Mouse (Mus musculus) forelimb bud, embryonic 11.5 days (tissue): Measurements from ENCODE around the gene Calm4.

Experiments
- DNase-seq: peaks from one replicate; pipeline ENCODE4 v3.0.0-alpha.2; 2012; ENCODE audit warnings: low read depth, low spot score

The Calm4 gene

GRCm38 (mm10) chr13:3856252-3856651, 18.7 kb downstream of the Calm4 start:
- DNase-seq, result no peak

- DNase-seq, result no peak
Observed at GRCm38 (mm10) chr13:3861251-3861650, 23.7 kb downstream of the Calm4 start.

- no peak for DNase-seq
Observed at GRCm38 (mm10) chr13:3862325-3862724, 24.8 kb downstream of the Calm4 start.

GRCm38 (mm10) chr13:3862922-3863580, 25.5 kb downstream of the Calm4 start:
- DNase-seq, result no peak

GRCm38 (mm10) chr13:3865648-3866354, 28.2 kb downstream of the Calm4 start:
- no peak for DNase-seq

GRCm38 (mm10) chr13:3866355-3867052, 28.9 kb downstream of the Calm4 start:
- no peak for DNase-seq

- no peak for DNase-seq
Observed at GRCm38 (mm10) chr13:3867158-3867557, 29.6 kb downstream of the Calm4 start.

- DNase-seq, result no peak
Observed at GRCm38 (mm10) chr13:3869901-3870300, 32.3 kb downstream of the Calm4 start.

- DNase-seq, result no peak
Observed at GRCm38 (mm10) chr13:3872832-3873231, 35.3 kb downstream of the Calm4 start.

GRCm38 (mm10) chr13:3876448-3876847, 38.9 kb downstream of the Calm4 start:
- DNase-seq, result no peak

- DNase-seq, result no peak
Observed at GRCm38 (mm10) chr13:3877185-3877584, 39.6 kb downstream of the Calm4 start.

- DNase-seq, result no peak
Observed at GRCm38 (mm10) chr13:3877679-3878220, 40.2 kb downstream of the Calm4 start.

GRCm38 (mm10) chr13:3886663-3887062, 49.1 kb downstream of the Calm4 start:
- DNase-seq, result no peak
